Mouse (Mus musculus) lung, postnatal 0 days (tissue): ENCODE results near the gene Mtch2.

Source experiments
- CTCF ChIP-seq: IDR thresholded peaks from 2 replicates; pipeline ENCODE4 v1.5.1; 2016; ENCODE audit warnings: antibody characterized with exemption, mild to moderate bottlenecking
- EP300 ChIP-seq: IDR thresholded peaks from 2 replicates; pipeline ENCODE4 v1.6.1; 2016; ENCODE audit warnings: antibody characterized with exemption, mild to moderate bottlenecking, control low read depth

GRCm38 (mm10) chr2:90875239-90875638, 28.3 kb downstream of the Mtch2 start:
- TF ChIP-seq CTCF (no peak), EP300 (no peak)
